Mouse (Mus musculus) E14TG2a.4 (cell line): ENCODE data around the gene Olfr191.
"Not testable (repeated sequence)": the region's sequence is repeated elsewhere in the genome, so short reads cannot be mapped to it uniquely, and the experiment has no call there.

Source experiments
- CTCF ChIP-seq: conservative IDR thresholded peaks from 2 replicates; pipeline ENCODE4 v1.5.1; 2014; ENCODE audit warnings: low read length
- NANOG ChIP-seq: IDR thresholded peaks from 2 replicates; pipeline ENCODE4 v1.6.1; 2014; ENCODE audit warnings: borderline replicate concordance, low read length, mixed read lengths

GRCm38 (mm10) chr16:59049286-59049685, 40.3 kb downstream of the Olfr191 start:
- TF ChIP-seq CTCF, NANOG: not testable (repeated sequence)
